Mouse (Mus musculus) midbrain, postnatal 0 days (tissue): ENCODE data around the gene Pitx3. TPM values are rescaled to one million over a fixed set of nuclear protein-coding genes. Genes with fewer than 3 reads are reported as not detected.

Experiments used
- ATAC-seq: fragments of 200-750 bp; cut with Nextera tagmentation; 2 replicates; pipeline ENCODE4 v1.8.0; 2017; ENCODE audit warnings: moderate number of reproducible peaks, mild to moderate bottlenecking, moderate TSS enrichment, moderate library complexity; ENCODE audit not compliant: low FRiP score
- DNase-seq: peaks from one replicate; pipeline ENCODE4 v3.0.0-alpha.2; 2015; ENCODE audit warnings: low spot score
- H3K27ac ChIP-seq: fragments of 300-500 bp; sonication (generic); 2 replicates; pipeline ENCODE4 v1.5.1; 2014; ENCODE audit warnings: low read depth, mild to moderate bottlenecking, low read length, mixed read lengths
- H3K27me3 ChIP-seq: fragments of 300-500 bp; sonication (generic); 2 replicates; pipeline ENCODE4 v1.6.1; 2014; ENCODE audit warnings: low read length, control low read depth, mixed read lengths; ENCODE audit not compliant: insufficient read depth
- H3K36me3 ChIP-seq: fragments of 300-500 bp; sonication (generic); 2 replicates; pipeline ENCODE4 v1.6.1; 2014; ENCODE audit warnings: low read length, control low read depth, mixed read lengths; ENCODE audit not compliant: insufficient read depth
- H3K4me1 ChIP-seq: fragments of 300-500 bp; sonication (generic); 2 replicates; pipeline ENCODE4 v1.6.1; 2014; ENCODE audit warnings: mild to moderate bottlenecking, control low read depth, antibody characterized with exemption, low read length, mixed read lengths; ENCODE audit not compliant: insufficient read depth
- H3K4me2 ChIP-seq: fragments of 300-500 bp; sonication (generic); 2 replicates; pipeline ENCODE4 v1.6.1; 2014; ENCODE audit warnings: low read depth, mild to moderate bottlenecking, low read length, mixed read lengths; ENCODE audit not compliant: poor library complexity, severe bottlenecking
- H3K4me3 ChIP-seq: fragments of 300-500 bp; sonication (generic); 2 replicates; pipeline ENCODE4 v1.5.1; 2014; ENCODE audit warnings: low read depth, mild to moderate bottlenecking, low read length, moderate library complexity
- H3K9ac ChIP-seq: fragments of 300-500 bp; sonication (generic); replicated peaks from 2 replicates; pipeline ENCODE4 v1.6.1; 2014; ENCODE audit warnings: mild to moderate bottlenecking, low read length, moderate library complexity, mixed read lengths; ENCODE audit not compliant: poor library complexity, severe bottlenecking
- H3K9me3 ChIP-seq: fragments of 300-500 bp; sonication (generic); 2 replicates; pipeline ENCODE4 v1.6.1; 2016; ENCODE audit warnings: low read length, control low read depth
- CTCF ChIP-seq: IDR thresholded peaks from 2 replicates; pipeline ENCODE4 v1.5.1; 2016; ENCODE audit warnings: antibody characterized with exemption, mild to moderate bottlenecking
- WGBS: fragments of 180-500 bp; shearing (Covaris S2); extraction: QIAGEN DNeasy Blood & Tissue Kit; methylation state at CpG from one replicate; pipeline ENCODE4 v1.1.7; 2014; 5-methylcytosine and 5-hydroxymethylcytosine counted together
- polyA plus RNA-seq: library from polyadenylated mRNA; unstranded; fragments of >200 nt; fragmentation: Nextera tagmentation; extraction: Ambion mirVana; gene quantifications from 2 replicates; pipeline ENCODE4 v1.2.1, GENCODE M21; 2015
- total RNA-seq: library from RNA; depleted of rRNA; stranded (reverse); fragments of >200 nt; gene quantifications from 2 replicates; pipeline ENCODE4 v1.2.3, GENCODE M21; 2014

The Pitx3 gene
- total and polyA plus RNA-seq, 2 experiments from 2014 or later, result 2.7 to 3.1 TPM

GRCm38 (mm10) chr19:46114617-46115016 is 33.5 kb downstream of the Pitx3 start:
- DNase-seq (no peak), ATAC-seq (no peak)
- WGBS, result 65% methylated on average over 4 of the region's 4 CpGs
- no peaks in the 10 kb centered on the region for H3K36me3 ChIP-seq
- no peak overlapping the region for H3K4me2 ChIP-seq
- H3K27me3 ChIP-seq, result no peaks in the 10 kb centered on the region
- TF ChIP-seq CTCF, result no peak
- no peaks in the 10 kb centered on the region for H3K4me1 ChIP-seq
- H3K27ac ChIP-seq, result no peak overlapping the region
- no peak overlapping the region for H3K4me3 ChIP-seq
- H3K9me3 ChIP-seq, result no peaks in the 10 kb centered on the region
- H3K9ac ChIP-seq, result no peak overlapping the region

- H3K27ac ChIP-seq, result no peak overlapping the region
- H3K4me3 ChIP-seq, result no peak overlapping the region
- H3K9ac ChIP-seq, result no peak overlapping the region
- H3K9me3 ChIP-seq, result no peaks in the 10 kb centered on the region
- ATAC-seq (no peak), DNase-seq (no peak)
- no peaks in the 10 kb centered on the region for H3K36me3 ChIP-seq
- H3K4me1 ChIP-seq, result no peaks in the 10 kb centered on the region
- no peaks in the 10 kb centered on the region for H3K27me3 ChIP-seq
- TF ChIP-seq CTCF, result no peak
- 85% methylated on average over 5 of the region's 5 CpGs for WGBS
- H3K4me2 ChIP-seq, result no peak overlapping the region
Measured at GRCm38 (mm10) chr19:46110781-46111180, 37.3 kb downstream of the Pitx3 start.

- Histone ChIP-seq H3K9me3 (no peaks in the 10 kb centered on the region), H3K4me2 (no peak overlapping the region), H3K27ac (no peak overlapping the region), H3K4me3 (no peak overlapping the region), H3K36me3 (no peaks in the 10 kb centered on the region), H3K9ac (no peak overlapping the region), H3K4me1 (no peaks in the 10 kb centered on the region), H3K27me3 (no peaks in the 10 kb centered on the region)
- WGBS, result 68% methylated on average over 2 of the region's 2 CpGs
- no peak for TF ChIP-seq CTCF
- DNase-seq (no peak), ATAC-seq (no peak)
Measured at GRCm38 (mm10) chr19:46110214-46110613, 37.9 kb downstream of the Pitx3 start.

DNA sequence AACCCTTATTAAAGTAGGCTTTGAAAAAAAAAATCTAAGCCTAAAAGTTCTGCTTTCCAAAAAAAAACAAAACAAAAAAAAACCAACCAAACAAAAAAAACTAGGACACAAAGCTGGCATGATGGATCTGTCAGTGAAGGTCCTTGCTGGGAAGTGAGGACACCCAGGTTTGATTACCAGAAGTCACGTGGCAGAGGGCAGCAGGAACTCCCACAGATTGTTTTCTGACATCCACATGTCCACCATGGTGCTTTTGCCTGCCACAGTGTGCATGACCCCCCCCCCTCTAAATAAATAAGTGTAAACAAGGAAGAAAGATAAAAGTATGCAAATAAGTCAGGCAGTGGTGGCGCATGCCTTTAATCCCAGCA is 44.0 kb downstream of the Pitx3 start:
- H3K4me1 ChIP-seq, result no peaks in the 10 kb centered on the region
- no peaks in the 10 kb centered on the region for H3K36me3 ChIP-seq
- DNase-seq, result no peak
- H3K27me3 ChIP-seq, result no peaks in the 10 kb centered on the region
- H3K4me2 ChIP-seq, result no peak overlapping the region
- no peak for ATAC-seq
- no peak overlapping the region for H3K27ac ChIP-seq
- no peak for TF ChIP-seq CTCF
- no peaks in the 10 kb centered on the region for H3K9me3 ChIP-seq
- H3K9ac ChIP-seq, result no peak overlapping the region
- H3K4me3 ChIP-seq, result no peak overlapping the region
- WGBS, result 82% methylated on average over 2 of the region's 2 CpGs

GRCm38 (mm10) chr19:46103437-46104186 is 44.5 kb downstream of the Pitx3 start:
- H3K36me3 ChIP-seq, result no peaks in the 10 kb centered on the region
- no peaks in the 10 kb centered on the region for H3K27me3 ChIP-seq
- H3K27ac ChIP-seq, result no peak overlapping the region
- no peak for DNase-seq
- H3K4me1 ChIP-seq, result no peaks in the 10 kb centered on the region
- WGBS, result 87% methylated on average over 6 of the region's 6 CpGs
- H3K4me2 ChIP-seq, result no peak overlapping the region
- no peak for ATAC-seq
- no peak overlapping the region for H3K9ac ChIP-seq
- H3K9me3 ChIP-seq, result no peaks in the 10 kb centered on the region
- no peak for TF ChIP-seq CTCF
- no peak overlapping the region for H3K4me3 ChIP-seq

DNA sequence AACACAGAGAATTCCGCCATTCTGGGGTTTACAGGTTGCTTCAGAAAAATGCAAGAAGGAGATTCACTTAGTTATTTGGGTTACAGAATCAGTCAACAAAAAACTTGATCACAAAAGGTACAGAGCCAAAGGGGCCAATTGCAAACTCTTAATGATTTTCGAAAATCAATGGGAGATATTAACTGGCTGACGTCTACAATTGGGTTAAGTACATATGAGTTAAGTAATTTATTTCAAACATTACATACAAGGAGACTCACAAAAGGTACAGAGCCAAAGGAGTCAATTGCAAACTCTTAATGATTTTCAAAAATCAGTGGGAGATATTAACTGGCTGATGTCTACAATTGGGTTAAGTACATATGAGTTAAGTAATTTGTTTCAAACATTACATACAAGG is 48.6 kb downstream of the Pitx3 start:
- Histone ChIP-seq H3K36me3 (no peaks in the 10 kb centered on the region), H3K27me3 (no peaks in the 10 kb centered on the region), H3K4me1 (no peaks in the 10 kb centered on the region), H3K27ac (no peak overlapping the region), H3K9me3 (no peaks in the 10 kb centered on the region), H3K4me2 (no peak overlapping the region), H3K9ac (no peak overlapping the region), H3K4me3 (no peak overlapping the region)
- ATAC-seq, result no peak
- no peak for DNase-seq
- WGBS, result 93% methylated on average over 3 of the region's 3 CpGs
- TF ChIP-seq CTCF, result no peak
